Mouse (Mus musculus) WW6 (cell line): ENCODE data around the gene Pdzrn4.

Experiments used
- DNase-seq: peaks from one replicate; pipeline ENCODE4 v3.0.0-alpha.2; 2013; ENCODE audit warnings: low read depth, low spot score

Gene Pdzrn4

DNA sequence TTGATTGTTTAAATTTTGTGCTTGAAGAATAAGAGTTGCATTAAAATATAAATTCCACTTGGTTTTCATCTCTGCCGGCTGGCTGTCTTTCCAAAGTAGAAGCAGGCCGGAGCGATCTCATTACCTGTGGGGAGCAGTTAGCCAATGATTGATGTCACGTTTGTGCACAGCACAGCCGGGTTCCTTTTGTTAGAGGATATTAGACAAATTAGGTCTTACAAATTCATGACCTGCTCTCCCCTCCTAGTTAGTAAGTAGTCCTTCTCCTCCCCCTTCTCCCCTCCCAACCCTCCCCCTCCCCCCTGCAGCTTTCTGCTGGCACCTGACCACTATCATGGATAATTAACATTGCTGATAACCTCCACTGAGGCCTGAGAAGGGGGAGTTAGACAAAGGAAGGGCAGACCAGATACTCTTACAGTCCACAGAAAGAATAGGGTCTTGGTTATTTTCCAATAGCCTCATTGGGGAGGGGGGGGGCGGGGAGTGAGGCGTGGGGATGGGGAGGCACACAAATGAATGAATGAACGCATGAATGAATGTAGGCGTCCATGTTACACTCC, 103.7 kb downstream of the Pdzrn4 start:
- no peak for DNase-seq

DNA sequence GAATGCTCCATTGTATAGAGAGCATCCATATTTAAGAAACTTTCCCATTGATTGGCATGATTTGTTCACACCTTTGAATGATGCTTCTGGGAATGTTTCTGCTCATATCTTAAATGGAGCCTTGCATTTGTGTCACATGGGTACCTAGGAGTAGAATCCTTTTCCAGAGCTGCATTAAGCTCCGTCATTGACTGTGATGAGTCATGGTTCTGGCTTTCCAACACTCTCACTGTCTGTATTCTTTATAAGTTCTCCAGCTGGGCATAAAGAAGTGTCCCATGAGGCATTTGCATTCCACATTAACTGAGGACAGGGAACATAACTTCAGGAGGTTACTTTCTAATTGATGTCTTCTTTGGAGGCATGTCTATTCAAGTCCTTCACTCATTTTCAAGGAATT, 106.1 kb downstream of the Pdzrn4 start:
- no peak for DNase-seq

DNA sequence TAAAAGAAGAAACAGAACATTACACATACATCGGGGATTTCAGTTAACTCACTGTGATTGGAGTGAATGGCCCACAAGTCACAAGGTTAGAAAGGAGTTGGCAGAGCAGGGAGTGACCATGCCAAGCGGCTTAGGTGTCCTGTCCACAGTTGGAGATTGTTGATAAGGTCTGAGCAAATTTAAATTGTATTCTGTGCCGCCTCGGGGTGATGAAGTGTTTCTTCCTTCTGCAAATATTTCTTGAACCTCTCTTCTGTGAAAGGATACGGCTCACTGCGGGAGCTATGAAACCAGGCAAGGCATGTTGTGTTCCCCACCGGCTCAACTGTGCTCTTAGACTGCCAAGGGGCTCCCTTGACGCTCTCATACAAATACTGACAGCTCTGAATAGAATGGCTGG, 112.7 kb downstream of the Pdzrn4 start:
- DNase-seq, result no peak

DNA sequence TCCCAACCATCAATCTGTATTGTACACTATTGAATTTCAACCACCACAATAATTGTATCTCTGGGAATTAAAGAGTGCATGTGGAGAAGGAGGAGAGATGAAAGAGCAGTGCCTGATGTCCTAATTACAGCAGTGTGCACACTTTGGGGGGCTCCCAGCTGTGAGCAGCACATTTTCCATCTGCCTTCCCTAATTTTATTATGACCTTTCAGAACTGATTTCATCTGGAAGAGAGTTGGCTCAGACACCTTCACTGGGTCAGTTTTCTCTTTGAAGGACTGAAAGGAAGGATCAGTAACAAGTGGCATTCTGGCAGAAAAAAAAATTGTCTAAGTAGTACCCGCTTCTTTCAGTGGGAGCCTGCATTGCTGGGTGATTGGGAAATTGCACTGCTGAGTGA, 119.0 kb downstream of the Pdzrn4 start:
- no peak for DNase-seq

DNA sequence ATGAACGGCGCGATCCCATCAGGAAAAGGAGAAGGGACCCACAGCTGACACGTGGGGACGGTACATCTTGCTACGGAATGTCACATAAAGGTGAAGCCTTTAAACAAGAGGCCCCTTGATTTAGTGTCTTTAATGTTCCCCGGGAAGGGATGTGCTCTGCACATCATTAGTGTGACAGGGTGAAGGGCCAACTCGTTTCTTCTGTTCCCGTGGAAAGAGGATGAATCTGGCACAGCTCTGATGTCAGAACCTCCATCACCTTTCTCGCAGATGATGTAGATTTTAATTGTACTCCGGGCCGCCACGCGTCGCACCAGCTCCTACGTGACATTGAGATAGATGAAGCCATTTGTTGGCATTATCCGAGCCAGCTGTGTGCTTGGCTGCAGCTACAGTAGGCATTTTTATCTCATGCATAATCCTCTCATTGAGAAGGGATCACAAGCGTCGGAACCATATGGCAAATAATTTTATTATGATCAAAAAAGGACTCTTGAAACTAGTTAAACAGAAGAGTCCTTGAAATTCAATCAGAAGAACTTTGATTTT, 124.1 kb downstream of the Pdzrn4 start:
- DNase-seq, result no peak

DNA sequence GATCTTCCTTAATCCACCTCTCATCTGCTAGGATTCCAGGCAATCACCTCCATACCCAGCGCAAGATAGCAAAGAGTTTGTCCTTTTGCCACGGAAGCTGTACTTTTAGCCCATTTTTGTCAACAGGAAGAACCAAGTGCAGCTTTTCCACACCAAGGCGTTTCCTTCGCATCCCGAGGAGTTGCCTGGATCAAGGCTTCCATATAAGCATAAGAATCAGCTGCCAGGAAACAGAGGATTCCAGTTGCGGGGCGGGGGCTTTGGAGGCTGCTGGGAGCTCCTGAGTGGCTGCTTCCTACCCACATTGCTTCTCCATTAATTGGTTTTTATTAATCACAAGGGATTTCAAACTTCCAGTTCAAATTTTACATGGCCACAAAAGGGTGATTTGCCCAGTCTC, 125.0 kb downstream of the Pdzrn4 start:
- peak; percentile 24 for DNase-seq

DNA sequence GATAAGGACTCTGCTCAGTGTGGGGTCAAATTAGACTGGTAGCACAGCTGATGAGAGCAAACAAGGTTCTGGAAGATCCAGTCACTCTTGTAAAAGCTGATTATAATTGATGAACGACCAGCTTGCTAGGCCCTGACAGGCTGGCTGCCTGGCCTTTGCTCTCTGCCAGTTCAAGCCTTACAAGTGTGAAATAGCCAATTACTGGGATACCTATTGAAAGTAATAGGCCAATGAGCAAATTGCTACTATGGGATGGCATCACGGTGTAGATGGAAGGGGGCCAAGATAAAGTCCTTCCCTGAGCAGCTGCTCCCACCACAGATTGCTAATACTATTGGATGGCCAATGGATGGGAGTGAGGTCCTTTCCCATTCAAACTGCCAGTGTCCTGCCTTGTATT, 128.2 kb downstream of the Pdzrn4 start:
- no peak for DNase-seq

DNA sequence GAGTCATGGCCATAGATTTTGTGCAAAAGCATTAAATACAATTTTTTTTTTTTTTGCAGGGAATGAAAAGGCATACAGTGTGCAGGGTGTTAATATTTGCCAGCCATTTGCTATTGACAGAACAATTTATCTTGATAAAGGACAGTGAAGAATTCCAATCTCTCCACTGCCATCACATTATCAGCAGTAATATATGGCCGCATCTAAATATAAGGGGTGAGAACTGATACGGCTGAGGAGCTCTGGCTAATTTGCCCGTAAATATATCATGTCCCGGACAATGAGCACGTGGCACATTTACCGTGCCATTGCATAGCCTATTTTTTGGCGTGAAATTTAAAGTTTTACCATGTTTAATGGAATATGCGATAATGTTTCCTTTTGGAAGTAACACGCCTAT, 128.7 kb downstream of the Pdzrn4 start:
- DNase-seq, result no peak

DNA sequence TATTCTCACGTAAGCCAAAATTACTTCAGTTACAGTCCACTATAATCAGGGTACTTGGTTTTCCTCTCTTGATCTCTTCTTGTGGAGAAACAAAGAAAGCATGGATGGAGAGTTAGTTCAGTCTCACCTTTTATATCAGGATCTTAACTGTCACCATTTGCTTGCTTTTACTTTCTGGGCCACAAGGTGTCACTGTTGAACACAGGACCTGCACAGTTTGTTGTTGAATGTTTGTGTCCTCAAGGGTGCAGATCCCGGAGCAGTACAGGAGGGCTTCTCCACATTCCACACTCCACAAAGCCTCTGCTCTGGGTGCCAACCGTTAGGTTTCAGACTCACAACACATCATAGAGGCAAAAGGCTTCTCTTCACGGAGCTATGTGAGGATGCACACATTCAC, 130.1 kb downstream of the Pdzrn4 start:
- peak; percentile 40 for DNase-seq

DNA sequence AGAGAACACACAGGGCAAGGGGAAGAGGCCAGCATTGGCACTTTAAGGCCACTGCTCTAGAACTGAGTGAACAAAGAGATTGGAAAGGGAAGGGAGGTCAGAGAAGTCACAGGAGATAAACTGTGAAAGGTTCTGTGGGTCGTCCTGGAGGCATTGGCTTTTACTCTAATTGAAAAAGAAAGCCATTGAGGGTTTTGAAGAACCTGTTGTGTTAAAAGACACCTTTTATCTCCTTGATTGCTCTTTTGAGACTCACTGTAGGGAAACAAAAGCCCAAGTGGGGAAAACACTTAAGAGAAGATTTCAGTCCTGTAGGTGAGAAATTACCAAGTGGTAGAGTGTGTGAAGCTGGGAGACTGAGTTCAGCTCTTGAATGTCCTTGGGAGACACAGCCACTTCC, 146.6 kb downstream of the Pdzrn4 start:
- DNase-seq, result no peak

DNA sequence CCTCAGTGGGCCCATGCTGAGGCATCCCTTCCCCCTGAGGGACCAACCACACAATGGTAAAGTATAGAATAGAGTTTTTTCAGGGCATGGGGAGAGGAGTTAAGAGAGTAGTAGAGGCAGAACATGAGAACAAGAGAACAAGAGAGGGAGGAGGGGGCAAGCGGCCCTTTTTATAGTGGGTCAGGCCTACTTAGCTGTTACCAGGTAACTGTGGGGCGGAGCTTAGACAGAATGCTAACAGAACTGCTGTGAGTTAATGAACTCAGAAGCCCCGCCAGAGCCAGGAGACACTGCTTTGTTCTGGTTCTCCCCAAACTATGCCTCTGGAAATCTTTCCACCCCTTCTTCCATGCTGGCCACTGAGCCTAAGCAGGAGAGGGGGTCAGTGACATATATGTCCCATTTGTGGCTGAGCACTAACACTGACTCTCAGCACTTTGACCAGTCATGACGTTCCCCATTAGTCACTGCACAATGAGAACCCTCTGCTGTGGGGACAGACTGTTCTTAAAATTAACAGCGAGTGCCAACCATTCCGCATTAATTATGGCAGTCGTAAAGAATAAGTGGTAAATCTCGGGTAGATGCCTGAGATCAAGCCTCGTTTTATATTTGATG, 150.7 kb downstream of the Pdzrn4 start:
- no peak for DNase-seq

DNA sequence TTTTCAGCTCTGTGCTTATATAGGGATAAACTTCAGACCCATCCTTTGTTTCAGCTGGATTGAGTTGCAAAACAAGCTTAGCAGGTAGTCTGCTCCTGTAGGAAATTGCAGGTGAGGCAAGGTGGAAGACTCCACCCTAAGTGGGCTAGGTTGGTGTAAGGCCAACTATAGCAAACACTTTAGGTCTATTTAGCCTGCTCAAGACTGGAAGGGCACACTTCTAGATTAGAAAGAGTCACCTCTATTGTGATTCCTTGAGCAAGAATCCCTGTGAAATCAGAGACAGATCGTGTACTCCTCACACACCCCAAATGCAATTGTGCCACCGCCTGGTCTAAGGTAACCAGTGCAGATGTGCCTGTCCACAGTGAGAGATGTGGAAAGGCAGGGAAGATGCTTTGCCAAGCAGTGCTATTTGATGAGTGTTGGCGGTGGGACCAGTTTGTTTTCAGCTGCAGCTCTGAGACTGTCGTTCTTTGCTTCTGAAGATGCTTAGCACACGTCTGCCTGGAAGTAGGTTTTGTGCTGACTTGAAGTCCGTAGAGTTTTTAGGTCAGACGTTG, 158.4 kb downstream of the Pdzrn4 start:
- DNase-seq, result no peak

DNA sequence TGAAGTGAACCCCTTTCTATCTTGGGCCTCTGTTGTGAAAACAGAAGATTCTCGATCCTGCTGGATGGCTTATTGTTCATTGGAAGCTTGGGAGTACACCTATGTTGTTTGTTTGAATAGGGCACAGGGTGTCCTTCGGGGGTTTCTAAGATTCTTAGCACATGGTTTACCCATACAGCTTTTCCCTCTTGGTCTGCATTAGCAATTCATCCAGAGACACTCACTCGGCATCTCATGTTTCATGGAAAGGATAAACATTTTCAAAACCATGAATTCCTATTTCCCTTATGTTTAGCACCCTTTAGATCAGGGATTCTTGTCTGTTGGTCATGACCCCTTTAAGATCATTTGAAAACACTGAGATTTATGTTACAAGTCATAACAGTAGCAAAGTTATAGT, 159.0 kb downstream of the Pdzrn4 start:
- DNase-seq, result no peak

DNA sequence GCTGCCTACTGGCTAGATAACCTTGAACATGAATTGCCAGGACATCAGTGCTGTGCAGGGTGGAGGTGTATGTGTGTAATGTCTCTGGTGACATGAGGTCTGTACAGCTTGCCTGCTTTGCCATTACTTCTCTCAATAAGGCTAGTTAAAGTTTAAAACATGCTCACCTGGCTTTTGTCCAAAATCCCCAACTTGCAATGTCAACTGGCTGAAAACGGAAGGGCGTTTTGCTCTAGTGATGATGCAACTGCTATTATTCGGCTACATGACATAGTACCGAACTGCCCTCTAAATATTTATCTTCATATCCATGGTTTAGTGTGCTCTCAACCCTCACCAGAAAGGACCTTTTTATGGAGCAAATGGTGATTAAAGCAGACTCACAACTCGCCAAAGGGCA, 161.9 kb downstream of the Pdzrn4 start:
- DNase-seq, result no peak

DNA sequence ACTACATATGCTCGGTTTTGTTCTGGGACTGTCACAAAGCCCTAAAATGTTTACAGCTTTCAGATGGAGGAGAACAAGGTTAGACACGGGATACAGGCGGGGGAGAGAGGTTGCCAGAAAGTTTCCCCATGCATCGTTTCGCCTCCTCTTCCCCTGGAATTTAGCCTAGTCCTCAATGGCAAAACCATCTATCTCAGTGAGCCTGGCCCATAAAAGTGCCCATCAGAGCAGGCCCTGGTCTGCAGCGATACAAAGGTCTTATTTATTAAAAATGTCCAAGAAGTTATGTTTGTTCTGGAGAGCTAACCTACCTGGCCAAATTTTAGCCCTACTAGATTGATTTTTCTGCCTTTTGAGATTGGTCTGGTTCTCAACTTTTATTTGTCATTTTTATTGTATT, 165.5 kb downstream of the Pdzrn4 start:
- no peak for DNase-seq

DNA sequence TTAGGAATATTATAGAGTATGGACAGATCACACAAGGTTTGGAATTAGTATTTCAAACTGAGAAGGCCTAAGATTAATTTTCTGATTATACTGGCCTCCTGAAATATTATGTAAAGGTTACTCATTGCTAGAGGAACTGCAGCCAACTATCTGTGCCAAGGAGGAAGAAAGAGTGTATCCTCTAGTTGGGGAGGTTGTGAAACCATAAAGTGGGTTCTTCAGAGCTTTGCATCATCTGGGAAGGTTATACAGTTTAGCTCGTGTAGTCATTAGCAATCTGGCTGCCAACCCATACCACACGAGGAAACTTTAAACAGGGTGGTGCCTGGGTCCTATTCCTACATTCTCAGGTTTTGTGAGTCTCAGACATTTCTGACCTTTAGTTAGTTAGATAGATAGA, 166.9 kb downstream of the Pdzrn4 start:
- no peak for DNase-seq

DNA sequence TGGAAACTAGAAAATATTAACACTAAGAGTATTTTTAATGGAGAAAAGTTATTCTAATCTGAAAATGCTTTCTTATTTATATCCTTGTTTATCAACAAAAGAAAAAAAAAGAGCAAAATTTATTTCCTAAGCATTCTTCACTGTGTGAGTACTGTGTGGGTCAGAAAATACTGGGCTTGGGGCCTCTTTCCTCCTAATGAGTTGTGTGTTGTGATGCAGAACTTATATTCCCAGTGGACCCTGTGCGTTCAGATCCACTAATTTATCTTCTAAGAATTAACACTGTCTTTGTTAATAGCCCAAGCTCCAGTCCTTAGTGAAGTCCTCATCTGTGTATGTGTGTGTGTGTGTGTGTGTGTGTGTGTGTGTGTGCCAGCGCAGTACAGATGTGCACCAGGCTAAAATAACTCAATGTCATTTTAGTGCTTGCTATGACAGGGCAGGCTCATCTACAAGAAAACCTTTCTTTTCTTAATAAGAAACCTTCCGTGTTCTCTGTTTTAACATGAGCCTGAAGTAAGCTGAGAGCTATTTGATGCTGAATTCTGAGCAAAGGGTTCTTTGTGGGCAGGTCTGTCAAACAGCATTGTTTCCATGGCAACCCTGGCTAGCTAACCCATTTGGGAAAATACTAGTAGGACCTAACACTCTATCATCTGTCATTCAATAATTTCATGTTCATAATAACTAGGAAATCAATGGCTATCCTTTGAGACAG, 174.0 kb downstream of the Pdzrn4 start:
- DNase-seq, result no peak

DNA sequence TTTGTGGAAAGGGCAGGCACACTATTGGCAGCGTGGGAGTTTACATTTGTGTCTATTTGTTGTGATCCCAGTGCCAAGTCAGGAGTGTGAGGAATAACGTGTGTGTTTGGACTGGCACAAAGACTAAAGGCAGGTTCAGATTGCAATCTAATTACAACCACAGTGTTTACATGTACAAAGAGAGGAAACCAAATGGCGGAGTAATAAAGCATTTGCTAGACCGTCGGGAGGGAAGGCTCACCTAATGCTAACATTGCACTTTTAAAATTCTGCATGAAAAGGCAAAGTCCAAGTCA, 174.5 kb downstream of the Pdzrn4 start:
- no peak for DNase-seq

DNA sequence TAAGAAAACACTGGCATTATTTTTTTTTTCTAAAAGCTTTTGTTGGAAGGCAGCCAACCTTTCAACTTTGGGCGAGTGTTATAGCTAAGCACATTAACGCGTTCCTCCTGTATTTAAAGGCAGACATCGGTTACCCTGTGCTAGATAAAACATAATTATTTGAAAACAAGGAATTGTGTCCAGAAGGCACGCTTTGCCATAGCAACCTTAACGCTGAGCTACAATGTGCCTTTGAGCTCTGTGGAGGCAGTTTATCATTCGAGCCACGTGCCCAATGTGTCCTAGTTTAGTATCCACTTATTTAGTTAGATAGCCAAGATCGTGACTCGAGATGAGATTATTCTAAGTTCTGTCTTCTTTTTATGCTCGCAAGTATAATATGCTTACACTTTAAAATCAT, 180.8 kb downstream of the Pdzrn4 start:
- DNase-seq, result no peak

DNA sequence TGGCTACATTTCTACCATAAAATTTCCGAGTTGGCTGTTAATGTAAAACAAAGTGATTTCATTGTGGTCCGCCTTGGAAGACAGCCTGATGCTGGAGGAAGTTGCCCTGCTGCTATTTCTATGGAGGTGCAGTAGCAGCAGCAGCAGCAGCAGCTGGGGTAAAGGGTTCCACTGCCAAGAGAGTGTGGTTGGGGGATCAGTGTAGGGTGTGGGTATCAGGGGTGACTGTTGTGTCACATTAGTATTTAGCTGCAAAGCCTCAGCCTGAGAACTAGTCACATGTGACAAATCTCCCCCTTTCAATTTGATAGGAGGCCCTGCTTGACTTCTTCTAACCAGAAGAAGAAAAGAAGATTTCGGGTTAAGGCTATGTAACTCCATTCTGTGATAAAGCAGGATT, 183.5 kb downstream of the Pdzrn4 start:
- DNase-seq, result no peak

DNA sequence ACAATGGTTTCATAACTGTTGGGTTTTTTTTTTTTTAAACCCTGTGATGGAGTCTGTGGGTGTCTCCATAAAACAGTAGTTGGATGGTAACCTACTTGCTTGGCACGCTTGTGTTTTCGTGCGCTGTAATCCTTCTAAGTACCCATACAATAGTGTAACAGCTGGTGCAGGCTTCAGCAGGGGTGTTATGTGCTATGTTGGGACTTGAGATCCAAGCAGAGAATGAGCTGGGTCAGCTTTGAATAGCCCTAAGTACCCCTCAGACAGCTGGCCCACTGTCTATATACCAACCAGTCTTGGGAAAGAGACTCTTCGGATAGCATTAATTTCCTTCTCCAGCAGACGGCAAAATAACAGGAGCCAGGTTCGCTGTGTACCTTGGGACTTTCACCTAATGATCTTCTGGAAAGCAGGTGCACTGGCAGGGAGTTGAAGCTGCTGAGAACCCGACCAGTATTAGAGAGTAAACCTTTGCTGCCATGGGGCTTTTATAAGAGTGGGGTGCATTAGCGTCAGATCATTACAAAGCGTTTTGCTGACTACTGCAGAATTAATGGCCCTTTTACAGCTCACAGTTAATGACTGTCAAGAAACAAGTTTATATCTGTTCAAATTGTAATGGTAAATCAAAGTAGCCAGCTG, 184.2 kb downstream of the Pdzrn4 start:
- DNase-seq, result no peak

DNA sequence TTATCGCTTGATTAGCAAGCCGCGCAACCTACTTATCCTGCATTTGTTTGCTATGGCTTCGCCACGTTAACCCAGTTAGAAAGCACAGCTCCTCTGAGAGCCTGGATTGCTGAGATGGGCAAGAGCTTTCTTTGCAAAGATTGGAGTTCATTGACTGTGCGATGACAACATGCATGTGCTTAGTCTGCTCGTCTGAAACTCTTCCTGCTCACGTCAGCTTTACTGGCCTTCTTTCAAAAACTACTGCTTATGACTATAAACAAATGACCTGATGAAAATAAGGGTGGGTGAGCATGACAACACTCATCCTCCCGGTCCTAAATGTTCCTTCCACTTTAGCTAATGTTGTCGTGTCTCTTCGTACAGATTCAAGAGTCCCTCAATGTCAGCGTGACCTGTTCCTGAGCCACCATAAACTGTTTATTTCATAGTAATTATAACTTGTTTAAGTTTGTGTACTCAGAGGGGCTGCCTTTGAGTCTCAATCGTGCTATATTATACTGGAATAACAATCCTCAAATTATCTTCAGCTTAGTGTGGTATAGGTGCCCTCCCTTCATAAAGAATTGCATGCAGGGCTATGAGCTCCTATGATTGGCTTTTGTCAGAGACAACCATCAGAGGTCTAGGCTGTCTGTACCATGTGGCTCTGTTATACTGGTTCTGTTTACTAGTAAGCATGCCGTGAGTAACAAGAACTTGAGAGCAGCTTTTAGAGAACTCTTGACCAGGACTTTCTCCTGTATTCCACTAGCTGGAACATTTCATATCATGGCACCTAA, 187.9 kb downstream of the Pdzrn4 start:
- no peak for DNase-seq
